ENCODE assay signal across 8 mouse cellular contexts in genomic region chr16:94568335-94569228, GRCm38 (mm10). TPM values are rescaled to one million over a fixed set of nuclear protein-coding genes. Genes with fewer than 3 reads are reported as not detected.
A peak's percentile ranks its signal among the peaks of the same experiment; 100 is the strongest.
DNase-seq lines count a peak whose midpoint lies in the region; ATAC-seq and TF ChIP-seq lines count a peak whose summit lies in the region.

No protein-coding gene starts in this region.

- no peaks in the 10 kb centered on the region for H3K9me3 ChIP-seq in ES-E14 (ENCODE audit: control insufficient read depth, insufficient read depth, low read depth, low read length)
- H3K9me3 ChIP-seq in heart, embryonic 14.5 days (ENCODE audit: control insufficient read depth, low read length) = no peaks in the 10 kb centered on the region
- H3K9me3 ChIP-seq in limb, embryonic 13.5 days = no peaks in the 10 kb centered on the region
- H3K9me3 ChIP-seq in midbrain, postnatal 0 days (ENCODE audit: low read length) = no peaks in the 10 kb centered on the region

- 2% methylated on average over 48 of the region's 53 CpGs for WGBS in heart, embryonic 14.5 days
- WGBS in limb, embryonic 13.5 days = 3% methylated on average over 37 of the region's 53 CpGs
- 2% methylated on average over 44 of the region's 53 CpGs for WGBS in midbrain, postnatal 0 days

- H3K4me3 ChIP-seq in ES-E14 (ENCODE audit: insufficient read depth in 1 of 2, low read depth in 1 of 2, low read length in 2 of 2, poor library complexity in 1 of 2, severe bottlenecking in 1 of 2) = peak overlapping the region; percentile 87 to 94
- peak overlapping the region; percentile 61 to 70 for H3K4me3 ChIP-seq in heart, embryonic 14.5 days (ENCODE audit: control insufficient read depth in 1 of 2, insufficient read depth in 1 of 2, low read depth in 1 of 2, low read length in 2 of 2)
- peak overlapping the region; percentile 100 for H3K4me3 ChIP-seq in limb, embryonic 13.5 days
- H3K4me3 ChIP-seq in midbrain, postnatal 0 days (ENCODE audit: low read depth, low read length) = peak overlapping the region; percentile 76

- ATAC-seq in common myeloid progenitor, adult 5-6 weeks (replicated peaks; ENCODE audit: low read depth, poor library complexity, severe bottlenecking) = peak; percentile 23
- ATAC-seq in heart, embryonic 14.5 days (ENCODE audit: insufficient number of reproducible peaks, insufficient read depth, low FRiP score, low read depth) = peak; percentile 79
- ATAC-seq in limb, embryonic 13.5 days (ENCODE audit: low FRiP score, low read depth) = peak; percentile 84
- ATAC-seq in midbrain, postnatal 0 days (ENCODE audit: low FRiP score) = peak; percentile 76

- in situ Hi-C loops in ES-E14 (cut with MboI; ENCODE audit: low sequenced_read_pairs in 2 of 2, unreplicated experiment in 2 of 2) = no loop called here

- TF ChIP-seq CTCF in midbrain, postnatal 0 days (IDR thresholded peaks at IDR 0.05) = no peak

- peak; percentile 77 for DNase-seq in layer of hippocampus, adult 11-12 months (ENCODE audit: low spot score)
- no peak for DNase-seq in layer of hippocampus, postnatal 10 days (ENCODE audit: low spot score in 2 of 2)
- no peak for DNase-seq in ES-E14 (ENCODE audit: low read depth, low spot score)
- no peak for DNase-seq in midbrain, postnatal 0 days (ENCODE audit: low spot score)
- DNase-seq in adrenal gland, adult 8-10 months = no peak

- peak overlapping the region; percentile 60 for H3K4me2 ChIP-seq in heart, embryonic 14.5 days (ENCODE audit: low read length)
- H3K4me2 ChIP-seq in limb, embryonic 13.5 days (replicated peaks) = peak overlapping the region; percentile 65
- peak overlapping the region; percentile 39 for H3K4me2 ChIP-seq in midbrain, postnatal 0 days (ENCODE audit: low read depth, low read length, poor library complexity, severe bottlenecking)

- peaks cover 3 to 4% of the 10 kb centered on the region in 2 experiments; a peak in 2 of 4 replicates for H3K4me1 ChIP-seq in ES-E14 (ENCODE audit: control insufficient read depth in 2 of 2, insufficient read depth in 2 of 2, low read length in 2 of 2, poor library complexity in 1 of 2)
- H3K4me1 ChIP-seq in heart, embryonic 14.5 days (ENCODE audit: control insufficient read depth in 2 of 2, insufficient read depth in 2 of 2, low read length in 2 of 2) = peaks cover 5 to 30% of the 10 kb centered on the region in 2 experiments
- H3K4me1 ChIP-seq in limb, embryonic 13.5 days = peaks cover 18% of the 10 kb centered on the region
- peaks cover 11% of the 10 kb centered on the region; the same call in 1 of the 2 replicates for H3K4me1 ChIP-seq in midbrain, postnatal 0 days (ENCODE audit: insufficient read depth, low read length)

- peak overlapping the region; percentile 97 for H3K9ac ChIP-seq in ES-E14 (ENCODE audit: insufficient read depth, low read depth, low read length, poor library complexity, severe bottlenecking)
- peak overlapping the region; percentile 81 for H3K9ac ChIP-seq in heart, embryonic 14.5 days (ENCODE audit: low read length)
- H3K9ac ChIP-seq in limb, embryonic 13.5 days = peak overlapping the region; percentile 78
- H3K9ac ChIP-seq in midbrain, postnatal 0 days (replicated peaks; ENCODE audit: low read length, poor library complexity, severe bottlenecking) = peak overlapping the region; percentile 70

- peak overlapping the region; percentile 96 for H3K27ac ChIP-seq in ES-E14 (ENCODE audit: insufficient read depth, low read depth, low read length, poor library complexity, severe bottlenecking)
- H3K27ac ChIP-seq in heart, embryonic 14.5 days (replicated peaks in 1 of 2; ENCODE audit: control insufficient read depth in 1 of 2, insufficient read depth in 1 of 2, low read depth in 2 of 2, low read length in 2 of 2) = peak overlapping the region; percentile 95 to 100
- H3K27ac ChIP-seq in limb, embryonic 13.5 days = peak overlapping the region; percentile 97
- H3K27ac ChIP-seq in midbrain, postnatal 0 days (ENCODE audit: low read depth, low read length) = peak overlapping the region; percentile 100

- H3K36me3 ChIP-seq in ES-E14 (ENCODE audit: control insufficient read depth, insufficient read depth, low read length, poor library complexity, severe bottlenecking) = no peaks in the 10 kb centered on the region
- H3K36me3 ChIP-seq in heart, embryonic 14.5 days (ENCODE audit: control insufficient read depth, insufficient read depth, low read length) = no peaks in the 10 kb centered on the region
- no peaks in the 10 kb centered on the region for H3K36me3 ChIP-seq in limb, embryonic 13.5 days
- H3K36me3 ChIP-seq in midbrain, postnatal 0 days (ENCODE audit: insufficient read depth, low read length) = no peaks in the 10 kb centered on the region

- H3K27me3 ChIP-seq in heart, embryonic 14.5 days (ENCODE audit: control insufficient read depth, insufficient read depth, low read length) = no peaks in the 10 kb centered on the region
- H3K27me3 ChIP-seq in limb, embryonic 13.5 days = no peaks in the 10 kb centered on the region
- no peaks in the 10 kb centered on the region for H3K27me3 ChIP-seq in midbrain, postnatal 0 days (ENCODE audit: insufficient read depth, low read length)

TF ChIP-seq in ES-E14, 5 proteins besides CTCF, POLR2A, EP300 and RAD21:
- TF ChIP-seq HCFC1 (IDR thresholded peaks at IDR 0.05; ENCODE audit: borderline replicate concordance, insufficient read depth, low read length) = peak; percentile 25; the same call in 1 of the 2 replicates
- TF ChIP-seq ZNF384 (IDR thresholded peaks at IDR 0.05; ENCODE audit: low read depth, low read length) = no peak

RNA-seq across cellular contexts. Expression of gene Dyrk1a, which starts 1.2 kb away (rescaled TPM):
- total RNA-seq in layer of hippocampus, postnatal 10 days (2021) = 10 to 100 TPM; 84.0 to 88.8 TPM
- 33.2 and 36.3 TPM in 2 replicates for total RNA-seq in ES-E14 (2012; rRNA removed)
- total RNA-seq in common myeloid progenitor, adult 5-6 weeks (2017) = 72.9 and 77.1 TPM in 2 replicates
- 12.2 and 12.3 TPM in 2 replicates for polyA plus RNA-seq in heart, embryonic 14.5 days (2014; fragmentation: Nextera tagmentation; extraction: Ambion mirVana)
- polyA plus RNA-seq in limb, embryonic 13.5 days (2015; fragmentation: Nextera tagmentation; extraction: Ambion mirVana) = 10.3 and 11.5 TPM in 2 replicates
- total RNA-seq in midbrain, postnatal 0 days (2014; rRNA removed) = 93.5 and 94.2 TPM in 2 replicates
- polyA plus RNA-seq in midbrain, postnatal 0 days (2015; fragmentation: Nextera tagmentation; extraction: Ambion mirVana) = 11.7 and 13.7 TPM in 2 replicates
- total RNA-seq in adrenal gland, adult 8-10 months (2022) = 10 to 100 TPM; 62.2 to 78.6 (median 69.6) TPM

RNA-seq across cellular contexts. Expression of gene Vps26c, which starts 42.0 kb away (rescaled TPM):
- total RNA-seq in layer of hippocampus, postnatal 10 days (2021) = 10 to 100 TPM; 32.1 to 42.0 TPM
- total RNA-seq in ES-E14 (2012; rRNA removed) = 25.3 and 28.7 TPM in 2 replicates
- 9.3 and 20.8 TPM in 2 replicates for total RNA-seq in common myeloid progenitor, adult 5-6 weeks (2017)
- 49.4 and 56.3 TPM in 2 replicates for polyA plus RNA-seq in heart, embryonic 14.5 days (2014; fragmentation: Nextera tagmentation; extraction: Ambion mirVana)
- polyA plus RNA-seq in limb, embryonic 13.5 days (2015; fragmentation: Nextera tagmentation; extraction: Ambion mirVana) = 55.2 and 60.2 TPM in 2 replicates
- 66.2 and 74.8 TPM in 2 replicates for total RNA-seq in midbrain, postnatal 0 days (2014; rRNA removed)
- polyA plus RNA-seq in midbrain, postnatal 0 days (2015; fragmentation: Nextera tagmentation; extraction: Ambion mirVana) = 63.0 and 65.4 TPM in 2 replicates
- 10 to 100 TPM; 54.3 to 68.1 (median 64.4) TPM for total RNA-seq in adrenal gland, adult 8-10 months (2022)

Comparison
In these comparisons a context has a peak if more than half of its experiments do, and no peak if none do; other contexts are left out.
1. ATAC-seq: peak in every context shown above with its lines; median percentile 84 in limb, embryonic 13.5 days; 79 in heart, embryonic 14.5 days; 76 in midbrain, postnatal 0 days; 23 in common myeloid progenitor, adult 5-6 weeks.